Mouse (Mus musculus): ENCODE data around the gene Dnaja2. TPM values are rescaled to one million over a fixed set of nuclear protein-coding genes. Genes with fewer than 3 reads are reported as not detected.

Gene Dnaja2
- polyA plus RNA-seq, 1 experiment: 8.5 TPM

DNA sequence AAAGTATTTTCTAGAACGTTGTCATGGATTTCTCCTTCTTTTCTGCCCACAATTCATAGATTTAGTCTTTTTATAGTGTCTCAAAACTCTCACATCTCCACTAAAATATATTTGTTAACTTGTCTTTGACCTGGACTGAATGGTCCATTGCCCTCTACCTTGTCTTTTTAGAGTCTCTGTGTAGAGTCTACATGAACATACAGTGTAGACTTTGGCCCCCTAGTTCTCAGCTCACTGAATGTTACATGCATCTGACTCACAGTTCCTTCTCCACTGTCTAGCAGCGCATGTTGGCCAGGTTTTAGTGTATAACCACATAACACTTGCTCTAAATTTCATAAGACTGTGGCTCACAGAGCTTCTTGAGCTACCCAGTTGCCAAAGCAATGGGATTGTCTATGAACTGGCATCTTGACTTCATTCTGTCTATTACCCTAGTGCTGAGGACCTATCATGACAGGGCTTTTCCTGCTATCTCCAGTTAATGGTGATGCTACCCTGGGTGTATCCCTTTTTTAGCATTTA, 18.9 kb upstream of the Dnaja2 start:
- 81% methylated on average over 2 of the region's 2 CpGs for WGBS
- H3K36me3 ChIP-seq (ENCODE audit: control insufficient read depth, insufficient read depth, low read length): no peaks in the 10 kb centered on the region
- no peaks in the 10 kb centered on the region for H3K4me1 ChIP-seq (ENCODE audit: control insufficient read depth, insufficient read depth, insufficient read length)
- no peak overlapping the region for H3K27ac ChIP-seq (ENCODE audit: insufficient read depth, low read length)
- no peak for DNase-seq (ENCODE audit: low read depth in 1 of 2, low spot score in 2 of 2)
- TF ChIP-seq CTCF (IDR thresholded peaks at IDR 0.05; ENCODE audit: extremely low read depth, insufficient read depth, insufficient read length, insufficient replicate concordance) (no peak), POLR2A (IDR thresholded peaks at IDR 0.05; ENCODE audit: low read depth, low read length) (no peak)
- H3K27me3 ChIP-seq (ENCODE audit: control insufficient read depth, insufficient read depth, low read length): no peaks in the 10 kb centered on the region
- H3K4me3 ChIP-seq (ENCODE audit: extremely low read depth, insufficient read depth, insufficient read length): no peak overlapping the region

- no peak for DNase-seq (ENCODE audit: low read depth in 1 of 2, low spot score in 2 of 2)
- H3K4me3 ChIP-seq (ENCODE audit: extremely low read depth, insufficient read depth, insufficient read length): no peak overlapping the region
- TF ChIP-seq POLR2A (IDR thresholded peaks at IDR 0.05; ENCODE audit: low read depth, low read length) (no peak), CTCF (IDR thresholded peaks at IDR 0.05; ENCODE audit: extremely low read depth, insufficient read depth, insufficient read length, insufficient replicate concordance) (no peak)
- no peaks in the 10 kb centered on the region for H3K36me3 ChIP-seq (ENCODE audit: control insufficient read depth, insufficient read depth, low read length)
- 17% methylated on average over 4 of the region's 4 CpGs for WGBS
- H3K4me1 ChIP-seq (ENCODE audit: control insufficient read depth, insufficient read depth, insufficient read length): no peaks in the 10 kb centered on the region
- no peak overlapping the region for H3K27ac ChIP-seq (ENCODE audit: insufficient read depth, low read length)
- H3K27me3 ChIP-seq (ENCODE audit: control insufficient read depth, insufficient read depth, low read length): no peaks in the 10 kb centered on the region
Measured at GRCm38 (mm10) chr8:85570466-85570865, 15.3 kb upstream of the Dnaja2 start.

DNA sequence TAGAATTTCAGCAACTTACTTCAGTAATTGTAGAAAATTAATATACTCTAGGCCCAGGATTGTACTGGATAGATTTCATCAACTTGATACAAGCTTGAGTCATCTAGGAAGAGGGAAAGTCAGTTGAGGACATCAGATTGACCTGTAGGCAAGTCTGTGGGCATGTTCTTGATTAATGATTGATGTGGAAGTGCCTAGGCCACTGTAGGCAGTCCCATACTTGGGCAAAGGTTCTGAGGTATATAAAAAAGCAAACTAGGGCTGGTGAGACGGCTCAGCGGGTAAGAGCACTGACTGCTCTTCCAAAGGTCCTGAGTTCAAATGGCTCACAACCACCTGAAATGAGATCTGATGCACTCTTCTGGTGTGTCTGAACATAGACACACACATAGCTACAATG, 12.7 kb upstream of the Dnaja2 start:
- no peak for DNase-seq (ENCODE audit: low read depth in 1 of 2, low spot score in 2 of 2)
- no peaks in the 10 kb centered on the region for H3K27me3 ChIP-seq (ENCODE audit: control insufficient read depth, insufficient read depth, low read length)
- 92% methylated on average over 2 of the region's 2 CpGs for WGBS
- H3K36me3 ChIP-seq (ENCODE audit: control insufficient read depth, insufficient read depth, low read length): no peaks in the 10 kb centered on the region
- H3K4me3 ChIP-seq (ENCODE audit: extremely low read depth, insufficient read depth, insufficient read length): no peak overlapping the region
- H3K27ac ChIP-seq (ENCODE audit: insufficient read depth, low read length): no peak overlapping the region
- no peak for TF ChIP-seq CTCF (IDR thresholded peaks at IDR 0.05; ENCODE audit: extremely low read depth, insufficient read depth, insufficient read length, insufficient replicate concordance)
- no peak for TF ChIP-seq POLR2A (IDR thresholded peaks at IDR 0.05; ENCODE audit: low read depth, low read length)
- no peaks in the 10 kb centered on the region for H3K4me1 ChIP-seq (ENCODE audit: control insufficient read depth, insufficient read depth, insufficient read length)

- WGBS: 88% methylated on average over 3 of the region's 3 CpGs
- TF ChIP-seq CTCF (IDR thresholded peaks at IDR 0.05; ENCODE audit: extremely low read depth, insufficient read depth, insufficient read length, insufficient replicate concordance): no peak
- no peak for TF ChIP-seq POLR2A (IDR thresholded peaks at IDR 0.05; ENCODE audit: low read depth, low read length)
Measured at GRCm38 (mm10) chr8:85565186-85565585, 10.0 kb upstream of the Dnaja2 start.

GRCm38 (mm10) chr8:85563336-85563735, 8.2 kb upstream of the Dnaja2 start:
- no peaks in the 10 kb centered on the region for H3K36me3 ChIP-seq (ENCODE audit: control insufficient read depth, insufficient read depth, low read length)
- DNase-seq (ENCODE audit: low read depth in 1 of 2, low spot score in 2 of 2): no peak
- no peaks in the 10 kb centered on the region for H3K27me3 ChIP-seq (ENCODE audit: control insufficient read depth, insufficient read depth, low read length)
- WGBS: 93% methylated on average over 8 of the region's 8 CpGs
- no peak for TF ChIP-seq POLR2A (IDR thresholded peaks at IDR 0.05; ENCODE audit: low read depth, low read length)
- TF ChIP-seq CTCF (IDR thresholded peaks at IDR 0.05; ENCODE audit: extremely low read depth, insufficient read depth, insufficient read length, insufficient replicate concordance): no peak
- H3K4me1 ChIP-seq (ENCODE audit: control insufficient read depth, insufficient read depth, insufficient read length): peaks cover 6% of the 10 kb centered on the region; the same call in 1 of the 2 replicates
- no peak overlapping the region for H3K27ac ChIP-seq (ENCODE audit: insufficient read depth, low read length)
- no peak overlapping the region for H3K4me3 ChIP-seq (ENCODE audit: extremely low read depth, insufficient read depth, insufficient read length)

More at GRCm38 (mm10) chr8:85565186-85565585, 10.0 kb upstream of the Dnaja2 start:
- Histone ChIP-seq H3K27me3 (ENCODE audit: control insufficient read depth, insufficient read depth, low read length) (no peaks in the 10 kb centered on the region), H3K4me3 (ENCODE audit: extremely low read depth, insufficient read depth, insufficient read length) (no peak overlapping the region), H3K4me1 (ENCODE audit: control insufficient read depth, insufficient read depth, insufficient read length) (no peaks in the 10 kb centered on the region), H3K36me3 (ENCODE audit: control insufficient read depth, insufficient read depth, low read length) (no peaks in the 10 kb centered on the region), H3K27ac (ENCODE audit: insufficient read depth, low read length) (no peak overlapping the region)
- DNase-seq (ENCODE audit: low read depth in 1 of 2, low spot score in 2 of 2): no peak

GRCm38 (mm10) chr8:85559966-85560365, 4.8 kb upstream of the Dnaja2 start:
- 47% methylated on average over 2 of the region's 2 CpGs for WGBS
- Histone ChIP-seq H3K4me1 (ENCODE audit: control insufficient read depth, insufficient read depth, insufficient read length) (peaks cover 6% of the 10 kb centered on the region), H3K27me3 (ENCODE audit: control insufficient read depth, insufficient read depth, low read length) (no peaks in the 10 kb centered on the region), H3K27ac (ENCODE audit: insufficient read depth, low read length) (no peak overlapping the region), H3K36me3 (ENCODE audit: control insufficient read depth, insufficient read depth, low read length) (no peaks in the 10 kb centered on the region), H3K4me3 (ENCODE audit: extremely low read depth, insufficient read depth, insufficient read length) (no peak overlapping the region)
- no peak for DNase-seq (ENCODE audit: low read depth in 1 of 2, low spot score in 2 of 2)
- TF ChIP-seq POLR2A (IDR thresholded peaks at IDR 0.05; ENCODE audit: low read depth, low read length) (no peak), CTCF (IDR thresholded peaks at IDR 0.05; ENCODE audit: extremely low read depth, insufficient read depth, insufficient read length, insufficient replicate concordance) (no peak)

- Histone ChIP-seq H3K4me1 (ENCODE audit: control insufficient read depth, insufficient read depth, insufficient read length) (peaks cover 6% of the 10 kb centered on the region), H3K4me3 (ENCODE audit: extremely low read depth, insufficient read depth, insufficient read length) (no peak overlapping the region), H3K36me3 (ENCODE audit: control insufficient read depth, insufficient read depth, low read length) (no peaks in the 10 kb centered on the region), H3K27ac (ENCODE audit: insufficient read depth, low read length) (peak overlapping the region; percentile 54; the same call in 1 of the 2 replicates), H3K27me3 (ENCODE audit: control insufficient read depth, insufficient read depth, low read length) (no peaks in the 10 kb centered on the region)
- TF ChIP-seq POLR2A (IDR thresholded peaks at IDR 0.05; ENCODE audit: low read depth, low read length) (no peak), CTCF (IDR thresholded peaks at IDR 0.05; ENCODE audit: extremely low read depth, insufficient read depth, insufficient read length, insufficient replicate concordance) (no peak)
- WGBS: 33% methylated on average over 1 of the region's 1 CpGs
- DNase-seq (ENCODE audit: low read depth in 1 of 2, low spot score in 2 of 2): peak in 1 of 2 experiments; percentile 23
Measured at GRCm38 (mm10) chr8:85559201-85559600, 4.1 kb upstream of the Dnaja2 start.

All from spleen, adult 2 months (tissue).